Mouse (Mus musculus) T-helper 17 cell (primary cell): ENCODE data around the gene Sv2b.

Experiments used
- in situ Hi-C, 2 experiments: fragments of 300-600 bp; cut with MboI, MseI; formaldehyde crosslinking; loops; 1 replicate in 1 of 2; 2 replicates in 1 of 2; pipeline ENCODE4 v1.15.1; 2025; ENCODE audit warnings: high pct_unique_total_duplicates in 2 of 2

Gene Sv2b

DNA sequence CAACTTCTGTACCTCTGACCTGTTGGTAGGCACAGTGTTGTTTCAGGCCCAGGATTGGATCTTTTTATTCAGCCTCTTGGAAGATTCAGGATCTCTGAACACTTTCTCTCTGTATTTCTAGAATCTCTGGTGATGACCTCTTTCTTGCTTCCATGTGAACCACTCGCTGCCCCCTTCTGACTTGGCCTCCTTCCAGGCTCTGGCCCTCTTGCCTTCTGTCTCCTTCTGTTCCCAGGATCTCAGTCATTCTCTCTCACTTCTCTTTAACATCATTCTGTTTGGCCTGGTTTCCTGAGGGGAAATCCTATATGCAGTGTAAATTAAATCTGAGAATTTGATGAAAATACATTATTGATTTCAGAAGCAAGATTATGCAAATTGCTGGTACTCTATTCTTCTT lies 205.2 kb downstream of the Sv2b start:
- in situ Hi-C loops: loop anchor here (10.0 to 25.0 kb wide), 2 partner anchors 367 to 549 kb away; partner anchors contain the start of gene Slco3a1 (in 1 of the 2)

DNA sequence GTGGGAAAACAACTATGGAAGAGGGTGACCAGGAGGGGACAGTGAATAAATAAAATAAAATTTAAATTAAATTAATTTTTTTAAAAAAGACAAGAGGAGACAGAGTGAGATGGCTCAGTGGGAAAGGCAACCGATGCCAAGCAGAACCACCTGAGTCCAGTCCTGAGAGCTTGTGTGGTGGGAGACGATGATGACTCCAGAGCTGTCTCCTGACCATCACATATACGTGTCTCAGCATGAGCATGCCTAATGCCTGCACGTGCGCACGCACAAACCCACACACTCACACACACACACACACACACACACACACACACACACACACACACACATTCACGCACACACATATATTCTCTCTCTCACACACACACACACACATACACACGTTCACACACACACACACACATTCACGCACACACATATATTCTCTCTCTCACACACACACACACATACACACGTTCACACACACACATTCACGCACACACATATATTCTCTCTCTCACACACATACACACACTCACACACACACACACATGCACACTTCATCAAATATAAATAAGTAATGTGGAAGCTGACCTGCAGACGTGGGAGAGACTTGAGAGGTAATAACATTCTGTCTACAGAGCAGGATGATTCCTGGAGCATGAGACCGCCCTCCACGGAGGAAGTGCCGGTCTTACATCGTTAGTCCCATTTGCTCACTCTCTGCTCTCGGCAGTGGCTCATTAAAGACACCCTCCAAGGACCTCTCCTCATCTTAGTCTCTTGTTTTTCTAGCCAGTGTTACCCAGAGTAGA lies 206.3 kb downstream of the Sv2b start:
- in situ Hi-C loops: loop anchor here (10.0 to 25.0 kb wide), 2 partner anchors 365 to 548 kb away; partner anchors contain the start of gene Slco3a1 (in 1 of the 2)

DNA sequence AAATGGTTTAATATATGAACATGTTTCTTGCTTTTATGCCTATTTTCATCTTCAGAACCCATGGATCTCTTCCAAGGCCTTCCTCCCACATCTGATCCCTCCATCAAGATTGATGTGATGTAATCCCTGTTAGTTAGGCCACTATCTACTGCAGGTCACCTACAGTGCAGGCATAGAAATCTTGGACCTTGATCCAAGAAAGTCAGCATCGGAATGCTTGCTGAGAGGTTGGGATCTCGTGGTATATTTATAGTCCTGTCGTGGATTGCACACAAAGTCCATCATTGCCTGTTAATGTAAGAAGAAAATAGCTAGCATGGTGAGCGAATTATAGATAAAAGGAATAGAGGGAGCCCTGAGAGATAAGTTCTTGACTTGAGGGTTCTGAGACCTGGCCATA lies 223.6 kb downstream of the Sv2b start:
- in situ Hi-C loops: no loop called here

DNA sequence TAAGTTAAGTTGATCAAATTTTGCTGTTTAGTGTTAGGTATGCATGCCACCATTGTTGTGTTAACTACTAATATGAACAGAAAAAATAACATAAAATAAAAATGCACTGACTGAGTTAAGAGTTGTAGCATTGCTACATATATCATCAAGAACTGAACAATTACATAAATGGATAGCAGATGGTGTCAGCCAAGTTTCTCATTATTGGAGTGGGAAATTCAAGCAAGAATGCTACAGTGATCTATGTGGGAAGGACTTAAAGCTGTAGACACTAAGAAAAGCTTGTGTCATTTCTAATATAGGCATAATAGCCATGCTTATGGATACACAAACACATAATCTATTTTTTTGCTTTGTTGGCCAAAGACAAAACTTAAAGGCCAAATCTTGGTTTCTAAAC lies 228.9 kb downstream of the Sv2b start:
- in situ Hi-C loops: no loop called here

DNA sequence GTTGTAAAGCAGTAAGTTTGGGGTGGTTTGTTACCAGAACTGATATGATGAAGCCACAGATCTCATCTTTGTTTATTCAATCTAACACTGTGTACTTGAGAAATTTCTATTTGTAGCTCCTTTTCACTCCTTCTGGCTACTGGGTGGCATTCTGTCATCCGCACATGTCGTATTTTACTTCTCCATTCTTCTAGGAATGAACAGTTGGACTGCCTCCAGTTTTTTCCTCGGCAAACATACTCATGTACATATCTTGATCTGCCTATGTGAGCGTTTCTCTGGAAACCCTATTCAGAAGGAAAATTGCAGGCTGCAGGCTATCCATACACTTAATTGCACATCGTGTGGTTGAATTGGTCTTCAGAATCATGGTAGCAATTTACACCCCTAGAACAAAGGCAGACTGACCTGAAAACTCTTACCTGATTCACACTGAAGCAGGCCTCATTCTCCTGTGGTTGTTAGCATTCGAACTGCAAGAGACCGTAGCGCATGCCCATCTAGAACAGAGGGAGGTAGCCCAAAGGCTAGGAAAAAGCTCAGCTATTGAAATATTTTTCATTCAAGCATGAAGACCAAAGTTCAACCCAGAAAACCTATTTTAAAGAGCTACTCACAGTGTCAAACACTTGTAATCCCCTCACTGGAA lies 231.4 kb downstream of the Sv2b start:
- in situ Hi-C loops: no loop called here
